8 mouse cellular contexts compared by ENCODE assay signal in genomic region chr11:85234990-85235841, GRCm38 (mm10). TPM values are rescaled to one million over a fixed set of nuclear protein-coding genes. Genes with fewer than 3 reads are reported as not detected.
DNase-seq lines count a peak whose midpoint lies in the region; ATAC-seq lines count a peak whose summit lies in the region.

Gene Appbp2, minus strand, starts transcription at chr11:85235130.

- H3K4me2 ChIP-seq in hindbrain, embryonic 13.5 days = peak within 1 kb of the TSS; percentile 83

- WGBS in hindbrain, embryonic 13.5 days = 5% methylated on average over 48 of the region's 48 CpGs

- H3K4me3 ChIP-seq in hindbrain, embryonic 13.5 days = peak within 1 kb of the TSS; percentile 96

- H3K4me1 ChIP-seq in hindbrain, embryonic 13.5 days (replicated peaks) = peaks cover 27% of the 10 kb centered on the region

- peak; percentile 97 for DNase-seq in NIH3T3 (ENCODE audit: low read depth)
- DNase-seq in cerebellum, postnatal 10 days = peak; percentile 95 to 96
- DNase-seq in frontal cortex, postnatal 14 days (ENCODE audit: low spot score in 2 of 2) = peak; percentile 76 to 90
- peak in 1 of 2 experiments; percentile 83 for DNase-seq in layer of hippocampus, postnatal 25 days (ENCODE audit: extremely low spot score in 1 of 2, low spot score in 1 of 2)
- DNase-seq in lung, postnatal 25 days (ENCODE audit: low spot score) = peak; percentile 93
- peak; percentile 94 for DNase-seq in retina, embryonic 14.5 days (ENCODE audit: low spot score)
- peak; percentile 85 to 89 for DNase-seq in urinary bladder, adult 18-20 months (ENCODE audit: low spot score in 2 of 2)

- peak; percentile 99 for ATAC-seq in hindbrain, embryonic 13.5 days (ENCODE audit: low FRiP score)

- peak within 1 kb of the TSS; percentile 99 for H3K27ac ChIP-seq in hindbrain, embryonic 13.5 days

- H3K9ac ChIP-seq in hindbrain, embryonic 13.5 days = peak within 1 kb of the TSS; percentile 97

- H3K9me3 ChIP-seq in hindbrain, embryonic 13.5 days = no peaks in the 10 kb centered on the region

- peaks cover 6% of the 10 kb centered on the region; the same call in 1 of the 2 replicates for H3K36me3 ChIP-seq in hindbrain, embryonic 13.5 days

- H3K27me3 ChIP-seq in hindbrain, embryonic 13.5 days = no peaks in the 10 kb centered on the region

RNA-seq across cellular contexts. Expression of gene Appbp2, which starts in this region (rescaled TPM):
- polyA plus RNA-seq in hindbrain, embryonic 13.5 days (2015; fragmentation: Nextera tagmentation; extraction: Ambion mirVana) = 44.0 and 46.3 TPM in 2 replicates
- total RNA-seq in layer of hippocampus, postnatal 25 days (2021) = 10 to 100 TPM; 52.5 to 53.4 TPM
